Mouse (Mus musculus): ENCODE results near the gene Cib1. TPM values are rescaled to one million over a fixed set of nuclear protein-coding genes. Genes with fewer than 3 reads are reported as not detected.

Gene Cib1
- total RNA-seq, 2 experiments from 2014 or later = 18.4 to 19.9 TPM

Other genes with a start within 250 kb of the Cib1 start
- 10 to 100 TPM; 19.6 to 21.2 TPM for gene Zfp710, start 208.0 kb downstream of the Cib1 start, total RNA-seq (2021)
- gene Idh2, start 117.4 kb downstream of the Cib1 start, total RNA-seq (2021) = 10 to 100 TPM; 50.8 to 59.1 TPM
- 10 to 100 TPM; 17.4 to 20.5 TPM for gene Sema4b, start 46.0 kb downstream of the Cib1 start, total RNA-seq (2021)
- gene Gdpgp1, start 52 bp upstream of the Cib1 start, total RNA-seq (2021) = 1 to 10 TPM; 5.9 to 6.6 TPM
- 1 to 10 TPM; 1.1 to 2.2 TPM for gene Ttll13, start 13.6 kb upstream of the Cib1 start, total RNA-seq (2021)
- 10 to 100 TPM; 43.5 to 45.1 TPM for gene Ngrn, start 28.4 kb upstream of the Cib1 start, total RNA-seq (2021)
- gene Vps33b, start 36.8 kb upstream of the Cib1 start, total RNA-seq (2021) = 10 to 100 TPM; 20.2 to 20.6 TPM
- 1 to 10 TPM; 1.5 TPM for gene Prc1, start 61.6 kb upstream of the Cib1 start, total RNA-seq (2021)
- gene Rccd1, start 91.6 kb upstream of the Cib1 start, total RNA-seq (2021) = 10 to 100 TPM; 15.6 to 16.0 TPM
- 10 to 100 TPM; 38.4 to 45.3 TPM for gene Unc45a, start 108.2 kb upstream of the Cib1 start, total RNA-seq (2021)
- 10 to 100 TPM; 47.1 to 50.5 TPM for gene Hddc3, start 110.3 kb upstream of the Cib1 start, total RNA-seq (2021)
- gene Man2a2, start 138.6 kb upstream of the Cib1 start, total RNA-seq (2021) = 100 to 1,000 TPM; 128 to 147 TPM
- 1 to 10 TPM; 3.9 to 6.3 TPM for gene Fes, start 155.1 kb upstream of the Cib1 start, total RNA-seq (2021)
- gene Furin, start 172.6 kb upstream of the Cib1 start, total RNA-seq (2021) = 10 to 100 TPM; 31.4 to 38.7 TPM

Measured in left cerebral cortex, postnatal 25 days (tissue).